Mouse (Mus musculus): ENCODE data around the gene Jund.

- TF ChIP-seq POLR2A (IDR thresholded peaks at IDR 0.05; ENCODE audit: low read depth, low read length) (peak; percentile 58; the same call in 1 of the 2 replicates), EP300 (IDR thresholded peaks at IDR 0.05; ENCODE audit: low read length) (no peak), HCFC1 (IDR thresholded peaks at IDR 0.05; ENCODE audit: low read depth, low read length) (peak; percentile 42; the same call in 1 of the 2 replicates)
These were observed 31.2 kb downstream of the Jund start for GRCm38 (mm10) chr8:70729808-70730475.

All from CH12.LX (cell line).